Mouse (Mus musculus): ENCODE data around the gene Mtor. TPM values are rescaled to one million over a fixed set of nuclear protein-coding genes. Genes with fewer than 3 reads are reported as not detected.

Mtor gene
- 12.2 and 15.8 TPM in 2 replicates for polyA plus RNA-seq (2015; fragmentation: Nextera tagmentation; extraction: Ambion mirVana)

GRCm38 (mm10) chr4:148448179-148448852, at the start of gene Mtor:
Gene Mtor (plus strand): TSS chr4:148448611.

GRCm38 (mm10) chr4:148444250-148444967, 4.0 kb upstream of the Mtor start, which contains the start of gene Ubiad1:
Gene Ubiad1 (minus strand): TSS chr4:148444771.

GRCm38 (mm10) chr4:148500410-148500867, 52.0 kb downstream of the Mtor start, which contains the start of gene Angptl7:
Gene Angptl7 (minus strand): TSS chr4:148500460.

DNA sequence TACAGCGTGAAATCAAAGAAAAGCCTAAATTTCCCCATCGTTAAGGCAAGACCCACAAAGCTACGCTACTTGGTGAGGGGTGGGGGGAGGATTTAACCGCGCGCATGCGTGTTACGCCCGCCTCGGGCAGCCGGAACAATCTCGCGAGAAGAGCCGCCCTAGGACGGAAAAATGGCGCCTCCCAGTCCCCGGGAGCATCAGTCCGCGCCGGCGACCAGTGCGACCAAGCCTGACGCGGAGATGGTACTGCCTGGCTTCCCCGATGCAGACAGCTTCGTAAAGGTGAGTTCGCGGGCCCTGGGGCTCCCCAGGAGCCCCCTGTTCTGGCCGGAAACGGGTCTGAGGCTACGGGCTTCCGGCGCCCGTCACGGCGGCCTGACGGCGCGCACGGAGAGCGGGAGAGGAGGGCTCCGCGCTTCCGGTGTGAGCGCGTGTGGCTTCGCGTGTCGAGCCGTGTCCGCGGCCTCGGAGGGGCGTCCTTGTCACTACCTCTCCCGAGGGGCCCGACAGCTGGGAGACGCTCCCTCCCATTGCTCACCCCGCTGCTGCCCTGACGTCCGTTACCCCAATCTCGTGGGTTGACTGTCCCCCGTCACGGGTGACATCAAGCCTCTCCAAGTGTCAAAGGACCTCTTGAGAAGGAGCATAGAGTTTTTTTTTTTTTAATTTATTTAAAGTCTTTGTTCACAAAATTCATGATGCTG, 110.0 kb downstream of the Mtor start, which contains the start of gene Exosc10:
Gene Exosc10 (plus strand): TSS at position 133 of the 704 bp plus-strand sequence.

GRCm38 (mm10) chr4:148591171-148591630, 142.8 kb downstream of the Mtor start, which contains the start of gene Srm:
Gene Srm (plus strand): TSS chr4:148591503.

DNA sequence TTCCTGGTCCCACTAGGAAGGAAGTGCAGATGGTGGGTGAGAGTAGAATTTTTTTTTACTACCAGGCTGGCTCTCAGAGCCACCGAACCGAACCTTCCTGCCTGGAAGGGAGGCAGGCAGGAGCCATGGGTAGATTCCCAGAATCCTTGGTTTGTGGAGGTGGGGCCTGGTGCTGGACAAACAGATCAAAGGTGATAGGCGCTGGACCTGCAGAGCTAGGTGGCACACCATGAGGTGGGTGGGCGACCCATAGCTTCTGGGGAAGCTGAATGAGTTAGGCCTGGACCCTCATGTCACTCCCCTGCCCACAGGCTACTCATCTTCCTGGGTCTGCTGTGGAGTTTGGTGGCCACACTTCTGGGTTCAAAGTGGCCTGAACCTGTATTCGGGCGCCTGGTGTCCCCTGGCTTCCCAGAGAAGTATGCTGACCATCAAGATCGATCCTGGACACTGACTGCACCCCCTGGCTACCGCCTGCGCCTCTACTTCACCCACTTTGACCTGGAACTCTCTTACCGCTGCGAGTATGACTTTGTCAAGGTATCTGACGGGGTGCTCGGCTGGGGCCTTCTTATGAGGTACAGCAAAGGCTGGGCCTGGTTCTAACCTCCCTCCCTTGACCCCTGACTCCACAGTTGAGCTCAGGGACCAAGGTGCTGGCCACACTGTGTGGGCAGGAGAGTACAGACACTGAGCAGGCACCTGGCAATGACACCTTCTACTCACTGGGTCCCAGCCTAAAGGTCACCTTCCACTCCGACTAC, 154.1 kb downstream of the Mtor start, which contains the start of gene Masp2:
Gene Masp2 (plus strand): TSS at position 198 of the 764 bp plus-strand sequence.

Other genes with a start within 250 kb of the Mtor start
- gene Disp3, start 160.6 kb upstream of the Mtor start, polyA plus RNA-seq (2015; fragmentation: Nextera tagmentation; extraction: Ambion mirVana): 0.03 TPM in 1 of 2 replicates, not detected in the other
- gene Ubiad1, start 3.8 kb upstream of the Mtor start, polyA plus RNA-seq (2015; fragmentation: Nextera tagmentation; extraction: Ambion mirVana): 12.1 and 12.2 TPM in 2 replicates
- 2.0 and 2.4 TPM in 2 replicates for gene Angptl7, start 51.8 kb downstream of the Mtor start, polyA plus RNA-seq (2015; fragmentation: Nextera tagmentation; extraction: Ambion mirVana)
- gene Exosc10, start 109.8 kb downstream of the Mtor start, polyA plus RNA-seq (2015; fragmentation: Nextera tagmentation; extraction: Ambion mirVana): 31.8 and 35.0 TPM in 2 replicates
- 60.5 and 82.8 TPM in 2 replicates for gene Srm, start 142.9 kb downstream of the Mtor start, polyA plus RNA-seq (2015; fragmentation: Nextera tagmentation; extraction: Ambion mirVana)
- 0.21 TPM in 1 of 2 replicates, not detected in the other for gene Masp2, start 153.9 kb downstream of the Mtor start, polyA plus RNA-seq (2015; fragmentation: Nextera tagmentation; extraction: Ambion mirVana)
- 96.4 and 106 TPM in 2 replicates for gene Tardbp, start 178.4 kb downstream of the Mtor start, polyA plus RNA-seq (2015; fragmentation: Nextera tagmentation; extraction: Ambion mirVana)
- 0.18 and 0.58 TPM in 2 replicates for gene Gm572, start 194.7 kb downstream of the Mtor start, polyA plus RNA-seq (2015; fragmentation: Nextera tagmentation; extraction: Ambion mirVana)

All from skeletal muscle tissue, postnatal 0 days (tissue).